Mouse (Mus musculus): ENCODE measurements around the gene Irs1.

GRCm38 (mm10) chr1:82329237-82329953, 38.2 kb upstream of the Irs1 start:
- TF ChIP-seq POLR2A (IDR thresholded peaks at IDR 0.05; ENCODE audit: insufficient read depth, low read depth, low read length), result no peak
- no peak for TF ChIP-seq EP300 (IDR thresholded peaks at IDR 0.05; ENCODE audit: insufficient read depth, low read depth, low read length)
